Mouse (Mus musculus) megakaryocyte, embryonic 14.5 days (primary cell): Measurements from ENCODE around the gene Camsap1.

Experiments
- FLI1 ChIP-seq: IDR thresholded peaks from 2 replicates; pipeline ENCODE4 v1.6.1; 2012; ENCODE audit warnings: low read length, inconsistent platforms, mixed read lengths
- GATA1 ChIP-seq: IDR thresholded peaks from 3 replicates; pipeline ENCODE4 v1.6.1; 2012; ENCODE audit warnings: mixed read lengths, low read length, inconsistent platforms, borderline replicate concordance

- no peak for TF ChIP-seq GATA1
- TF ChIP-seq FLI1: no peak
Measured at GRCm38 (mm10) chr2:26013674-26014073, 30.6 kb upstream of the Camsap1 start.
